Mouse (Mus musculus): Measurements from ENCODE around the gene H2al1n. TPM values are rescaled to one million over a fixed set of nuclear protein-coding genes. Genes with fewer than 3 reads are reported as not detected.
"Not testable (repeated sequence)": the region's sequence is repeated elsewhere in the genome, so short reads cannot be mapped to it uniquely, and the experiment has no call there.

Gene H2al1n
- polyA plus RNA-seq (2015; fragmentation: Nextera tagmentation; extraction: Ambion mirVana), result not detected in 2 replicates

DNA sequence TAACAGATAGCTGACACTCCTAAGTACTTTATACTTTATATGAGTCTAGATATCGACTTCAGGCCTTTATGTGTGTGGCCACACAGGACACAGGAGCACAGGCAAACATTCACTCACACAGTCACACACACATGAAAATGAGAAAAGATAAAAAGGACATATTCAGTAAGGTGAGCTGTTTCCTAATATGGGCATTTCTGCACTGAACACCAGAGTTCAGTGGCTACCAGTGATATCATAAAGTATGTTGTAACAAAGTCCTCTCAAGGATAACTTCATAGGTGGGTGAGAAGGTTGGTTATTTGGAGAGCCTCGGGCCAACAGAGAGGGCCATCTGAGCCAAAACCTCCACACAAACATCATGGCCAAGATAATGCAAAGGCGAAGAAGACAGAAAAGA lies at the start of gene H2al1n:
H2al1n (plus strand) TSS at position 301 of the 400 bp plus-strand sequence.
- not testable (repeated sequence) for H3K4me2 ChIP-seq (ENCODE audit: low read depth, low read length); H3K9me3 ChIP-seq (ENCODE audit: control insufficient read depth, low read length); ATAC-seq (ENCODE audit: low read depth); H3K4me1 ChIP-seq (replicated peaks; ENCODE audit: control insufficient read depth, insufficient read depth, low read length); H3K36me3 ChIP-seq (ENCODE audit: control insufficient read depth, insufficient read depth, low read length); H3K27me3 ChIP-seq (ENCODE audit: control insufficient read depth, insufficient read depth, low read depth, low read length); H3K27ac ChIP-seq (ENCODE audit: low read length); H3K4me3 ChIP-seq (ENCODE audit: low read length); H3K9ac ChIP-seq (ENCODE audit: low read length)
- WGBS, result 73% methylated on average over 3 of the region's 3 CpGs

DNA sequence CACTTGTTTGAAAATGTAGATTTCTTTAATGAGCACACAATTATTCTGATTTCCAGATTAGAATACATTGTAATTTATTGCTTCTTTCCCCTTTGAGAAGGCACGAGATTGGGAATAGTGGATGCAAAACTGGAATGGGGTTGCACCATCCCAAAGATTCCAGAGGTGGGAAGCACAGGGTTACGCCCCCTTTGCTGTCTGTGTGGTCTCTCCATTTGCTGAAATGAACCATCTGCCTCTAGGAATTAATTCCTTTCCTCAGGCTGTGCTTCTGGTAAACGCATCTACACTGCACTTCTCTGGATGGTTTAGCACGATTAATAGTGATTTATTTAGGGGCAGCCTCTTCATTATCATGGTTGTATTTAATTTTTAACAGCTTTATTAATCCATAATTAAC lies 11.7 kb upstream of the H2al1n start:
- Histone ChIP-seq H3K9me3 (ENCODE audit: control insufficient read depth, low read length) (no peaks in the 10 kb centered on the region), H3K4me2 (ENCODE audit: low read depth, low read length) (no peak overlapping the region), H3K36me3 (ENCODE audit: control insufficient read depth, insufficient read depth, low read length) (no peaks in the 10 kb centered on the region), H3K27ac (ENCODE audit: low read length) (no peak overlapping the region), H3K4me3 (ENCODE audit: low read length) (no peak overlapping the region), H3K27me3 (ENCODE audit: control insufficient read depth, insufficient read depth, low read depth, low read length) (no peaks in the 10 kb centered on the region), H3K4me1 (replicated peaks; ENCODE audit: control insufficient read depth, insufficient read depth, low read length) (no peaks in the 10 kb centered on the region), H3K9ac (ENCODE audit: low read length) (no peak overlapping the region)
- WGBS, result 49% methylated on average over 4 of the region's 4 CpGs
- ATAC-seq (ENCODE audit: low read depth), result no peak

DNA sequence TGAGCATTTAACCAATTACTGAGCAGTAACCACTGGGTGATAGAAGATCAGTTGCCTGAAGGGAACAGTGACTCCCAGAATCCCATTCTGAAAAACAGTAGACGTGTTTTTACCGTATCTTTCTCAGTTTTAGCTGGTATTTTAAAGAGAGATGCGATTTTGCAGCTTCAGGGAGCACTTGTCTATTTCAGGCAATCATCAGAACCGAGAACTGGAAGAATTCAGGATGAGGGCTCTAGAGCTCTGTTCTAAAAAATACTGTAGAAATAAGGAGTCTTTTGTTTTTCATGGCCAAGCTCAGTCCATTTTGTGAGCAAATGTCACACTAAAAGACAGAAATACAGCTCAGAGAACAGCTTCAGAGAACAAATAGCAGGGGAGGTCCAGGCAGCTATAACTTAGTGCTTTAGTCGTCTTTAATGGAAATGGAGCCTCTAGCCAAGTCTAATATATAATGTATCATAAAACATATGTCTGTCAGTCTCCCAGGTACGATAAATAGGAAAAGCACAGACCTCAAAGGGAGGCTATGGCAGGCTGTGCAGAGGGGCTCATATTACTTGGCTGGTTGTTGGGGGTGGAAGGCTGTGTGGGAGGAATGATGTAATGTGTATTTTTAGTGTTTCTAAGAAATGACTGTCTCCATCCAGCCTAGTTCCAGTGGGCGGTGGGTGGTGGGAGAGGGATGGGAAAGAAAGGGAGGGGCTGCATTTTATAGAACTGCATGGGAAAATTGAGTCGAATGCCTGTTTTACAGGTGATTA lies 4.7 kb upstream of the H2al1n start:
- no peaks in the 10 kb centered on the region for H3K9me3 ChIP-seq (ENCODE audit: control insufficient read depth, low read length)
- 45% methylated on average over 8 of the region's 8 CpGs for WGBS
- ATAC-seq (ENCODE audit: low read depth), result peak; percentile 34; the same call in 1 of the 2 replicates

DNA sequence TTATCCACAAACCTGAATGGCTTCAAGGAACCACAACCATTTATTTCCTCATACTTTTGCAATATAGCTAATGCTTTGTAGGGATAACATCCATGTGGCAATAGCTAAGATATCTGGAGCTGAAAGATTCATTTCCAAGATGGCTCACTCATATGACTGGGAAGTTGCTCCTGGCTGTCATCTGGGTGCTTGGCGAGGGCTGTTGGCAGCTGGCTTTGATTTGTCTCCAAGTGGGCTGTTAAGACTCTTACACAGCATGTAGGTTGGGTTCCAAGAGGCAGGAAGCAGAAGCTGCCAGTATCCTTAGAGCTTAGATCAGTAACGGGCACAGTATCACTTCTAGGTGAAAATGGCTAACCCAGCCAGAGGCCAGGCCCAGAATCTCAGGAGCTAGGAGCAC lies 18.3 kb downstream of the H2al1n start:
- Histone ChIP-seq H3K9ac (ENCODE audit: low read length) (no peak overlapping the region), H3K27me3 (ENCODE audit: control insufficient read depth, insufficient read depth, low read depth, low read length) (no peaks in the 10 kb centered on the region), H3K9me3 (ENCODE audit: control insufficient read depth, low read length) (no peaks in the 10 kb centered on the region), H3K36me3 (ENCODE audit: control insufficient read depth, insufficient read depth, low read length) (no peaks in the 10 kb centered on the region), H3K27ac (ENCODE audit: low read length) (no peak overlapping the region), H3K4me1 (replicated peaks; ENCODE audit: control insufficient read depth, insufficient read depth, low read length) (no peaks in the 10 kb centered on the region), H3K4me3 (ENCODE audit: low read length) (no peak overlapping the region), H3K4me2 (ENCODE audit: low read depth, low read length) (no peak overlapping the region)
- no peak for ATAC-seq (ENCODE audit: low read depth)
- 51% methylated on average over 2 of the region's 2 CpGs for WGBS

More for the DNA sequence above, 4.7 kb upstream of the H2al1n start:
- Histone ChIP-seq H3K4me1 (replicated peaks; ENCODE audit: control insufficient read depth, insufficient read depth, low read length) (no peaks in the 10 kb centered on the region), H3K9ac (ENCODE audit: low read length) (no peak overlapping the region), H3K4me3 (ENCODE audit: low read length) (no peak overlapping the region), H3K27me3 (ENCODE audit: control insufficient read depth, insufficient read depth, low read depth, low read length) (no peaks in the 10 kb centered on the region), H3K36me3 (ENCODE audit: control insufficient read depth, insufficient read depth, low read length) (no peaks in the 10 kb centered on the region), H3K27ac (ENCODE audit: low read length) (no peak overlapping the region), H3K4me2 (ENCODE audit: low read depth, low read length) (no peak overlapping the region)

DNA sequence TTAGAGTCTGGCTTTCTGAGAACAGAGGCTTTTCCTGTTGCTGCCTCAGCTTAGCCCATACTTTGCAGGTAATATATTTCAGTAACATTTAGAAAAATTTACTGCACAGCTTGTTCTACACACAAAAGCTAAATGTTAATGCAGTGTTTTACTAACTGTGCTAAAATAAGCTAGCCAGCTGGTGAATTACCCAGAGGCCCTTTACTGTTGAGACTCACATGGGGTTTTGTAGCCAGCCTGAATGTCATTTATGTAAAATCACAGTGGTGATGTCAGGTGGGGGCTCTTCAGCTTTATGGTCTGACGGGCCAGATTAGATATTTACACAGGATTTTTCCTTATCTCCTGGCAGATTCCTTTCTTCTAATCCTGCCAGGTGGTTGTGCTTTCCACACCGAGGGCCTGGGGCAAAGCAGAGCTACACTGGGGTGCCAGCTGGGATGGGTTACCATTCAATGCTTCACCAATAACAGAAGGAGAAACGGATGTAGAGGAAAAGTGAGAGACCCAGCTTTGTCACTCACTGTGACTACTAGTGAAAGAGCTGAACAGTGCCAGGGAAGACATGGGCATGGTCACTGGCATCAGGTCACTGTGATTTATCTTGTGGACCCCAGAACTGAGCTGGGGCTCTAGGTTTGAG lies 48.8 kb downstream of the H2al1n start:
- Histone ChIP-seq H3K4me3 (ENCODE audit: low read length) (no peak overlapping the region), H3K4me2 (ENCODE audit: low read depth, low read length) (no peak overlapping the region), H3K36me3 (ENCODE audit: control insufficient read depth, insufficient read depth, low read length) (no peaks in the 10 kb centered on the region), H3K9me3 (ENCODE audit: control insufficient read depth, low read length) (no peaks in the 10 kb centered on the region), H3K4me1 (replicated peaks; ENCODE audit: control insufficient read depth, insufficient read depth, low read length) (no peaks in the 10 kb centered on the region), H3K27me3 (ENCODE audit: control insufficient read depth, insufficient read depth, low read depth, low read length) (no peaks in the 10 kb centered on the region), H3K27ac (ENCODE audit: low read length) (no peak overlapping the region), H3K9ac (ENCODE audit: low read length) (no peak overlapping the region)
- no peak for ATAC-seq (ENCODE audit: low read depth)
- WGBS, result 44% methylated on average over 3 of the region's 3 CpGs
